Mouse (Mus musculus) midbrain, embryonic 16.5 days (tissue): ENCODE measurements around the gene Gas6. TPM values are rescaled to one million over a fixed set of nuclear protein-coding genes. Genes with fewer than 3 reads are reported as not detected.

Experiments used
- ATAC-seq: fragments of 200-750 bp; cut with Nextera tagmentation; 2 replicates; pipeline ENCODE4 v1.8.0; 2017; ENCODE audit warnings: moderate TSS enrichment
- H3K27ac ChIP-seq: fragments of 300-500 bp; sonication (generic); 2 replicates; pipeline ENCODE4 v1.5.1; 2014; ENCODE audit warnings: mild to moderate bottlenecking, low read length, mixed read lengths
- H3K27me3 ChIP-seq: fragments of 300-500 bp; sonication (generic); 2 replicates; pipeline ENCODE4 v1.6.1; 2014; ENCODE audit warnings: low read depth, low read length, mixed read lengths; ENCODE audit not compliant: control insufficient read depth, insufficient read depth
- H3K36me3 ChIP-seq: fragments of 300-500 bp; sonication (generic); 2 replicates; pipeline ENCODE4 v1.6.1; 2014; ENCODE audit warnings: mild to moderate bottlenecking, low read length, moderate library complexity, mixed read lengths; ENCODE audit not compliant: control insufficient read depth, insufficient read depth
- H3K4me1 ChIP-seq: fragments of 300-500 bp; sonication (generic); 2 replicates; pipeline ENCODE4 v1.6.1; 2014; ENCODE audit warnings: mild to moderate bottlenecking, low read length, mixed read lengths; ENCODE audit not compliant: control insufficient read depth, insufficient read depth
- H3K4me2 ChIP-seq: fragments of 300-500 bp; sonication (generic); 2 replicates; pipeline ENCODE4 v1.6.1; 2014; ENCODE audit warnings: mild to moderate bottlenecking, low read length, mixed read lengths
- H3K4me3 ChIP-seq: fragments of 300-500 bp; sonication (generic); 2 replicates; pipeline ENCODE4 v1.5.1; 2014; ENCODE audit warnings: low read depth, mild to moderate bottlenecking, low read length, moderate library complexity, mixed read lengths
- H3K9ac ChIP-seq: fragments of 300-500 bp; sonication (generic); 2 replicates; pipeline ENCODE4 v1.6.1; 2014; ENCODE audit warnings: low read depth, low read length, mixed read lengths
- H3K9me3 ChIP-seq: fragments of 300-500 bp; sonication (generic); replicated peaks from 2 replicates; pipeline ENCODE4 v1.6.1; 2014; ENCODE audit warnings: mild to moderate bottlenecking, low read length, mixed read lengths; ENCODE audit not compliant: control insufficient read depth, poor library complexity, severe bottlenecking
- WGBS: fragments of 180-500 bp; shearing (Covaris S2); extraction: QIAGEN DNeasy Blood & Tissue Kit; methylation state at CpG from one replicate; pipeline ENCODE4 v1.1.7; 2014; 5-methylcytosine and 5-hydroxymethylcytosine counted together
- polyA plus RNA-seq: library from polyadenylated mRNA; unstranded; fragments of >200 nt; fragmentation: Nextera tagmentation; extraction: Ambion mirVana; gene quantifications from 2 replicates; pipeline ENCODE4 v1.2.1, GENCODE M21; 2015

Gas6 gene
- polyA plus RNA-seq, 1 experiment from 2014 or later: 45.7 TPM

DNA sequence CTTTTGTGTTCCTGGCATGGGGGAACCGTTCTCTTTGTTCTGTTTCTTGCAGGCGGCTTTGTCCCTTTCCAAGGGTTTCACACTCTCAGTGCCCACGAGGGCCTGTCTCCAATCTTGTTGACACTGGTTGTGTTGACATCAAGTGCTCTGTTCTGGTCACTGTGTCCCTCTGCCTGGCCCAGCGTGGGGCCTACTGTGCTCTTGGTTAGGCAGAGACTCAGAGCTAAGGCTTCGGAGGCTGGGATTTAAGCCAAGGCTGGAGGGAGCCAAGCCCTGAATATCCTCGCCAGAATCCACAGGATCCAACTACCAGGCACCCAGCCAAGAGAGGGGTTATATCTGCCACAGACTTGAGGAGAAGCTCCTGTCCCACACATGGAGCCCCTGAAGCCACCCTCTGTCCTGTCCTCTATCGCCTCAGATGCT, 35.6 kb upstream of the Gas6 start:
- 64% methylated on average over 7 of the region's 7 CpGs for WGBS
- H3K27ac ChIP-seq: no peak overlapping the region
- ATAC-seq: peak; percentile 75

DNA sequence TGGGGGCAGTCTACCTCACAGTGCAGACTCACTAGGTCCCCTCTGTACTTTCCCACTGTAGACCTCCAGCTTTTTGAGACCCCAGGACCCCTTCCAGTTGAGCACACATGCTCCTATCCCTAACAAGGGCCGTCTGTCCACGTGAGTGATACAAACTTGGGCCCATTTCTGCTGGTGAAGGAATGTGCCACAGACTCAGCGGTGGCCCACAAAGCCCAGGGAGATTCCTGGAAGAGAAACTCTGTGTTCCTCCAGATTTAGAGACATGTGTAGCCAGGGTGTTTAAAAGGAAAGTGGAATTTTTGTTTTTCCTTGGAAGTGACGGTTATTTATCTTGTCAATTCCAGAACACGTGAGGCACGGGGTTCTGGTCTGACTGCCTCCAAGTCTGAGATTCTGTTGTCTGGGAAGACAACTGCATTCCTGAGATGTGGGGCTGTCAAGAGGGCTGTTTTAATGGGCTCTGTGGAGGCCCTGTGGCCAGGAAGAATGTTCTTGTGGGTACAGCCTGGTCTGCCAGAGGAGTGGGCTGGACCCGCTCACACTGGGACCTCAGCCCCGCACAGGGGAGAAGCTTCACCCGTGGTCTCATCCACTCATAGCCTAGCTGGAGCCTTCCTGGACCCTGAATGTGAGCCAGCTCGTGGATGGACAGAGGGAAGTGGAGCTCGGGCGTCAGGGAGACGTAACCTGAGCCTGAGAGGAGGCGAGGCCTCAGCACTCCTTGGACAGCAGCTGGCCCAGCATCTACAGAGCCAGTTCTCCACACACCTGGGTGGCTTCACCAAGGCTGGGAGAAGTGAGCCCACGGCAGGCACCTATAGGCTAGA, 34.9 kb upstream of the Gas6 start:
- Histone ChIP-seq H3K9ac (no peak overlapping the region), H3K4me3 (no peak overlapping the region), H3K4me1 (no peaks in the 10 kb centered on the region; the same call in 1 of the 2 replicates), H3K36me3 (no peaks in the 10 kb centered on the region), H3K9me3 (no peaks in the 10 kb centered on the region), H3K27me3 (no peaks in the 10 kb centered on the region), H3K27ac (no peak overlapping the region), H3K4me2 (no peak overlapping the region)
- ATAC-seq: no peak
- WGBS: 69% methylated on average over 15 of the region's 15 CpGs

More for the DNA sequence above, 35.6 kb upstream of the Gas6 start:
- Histone ChIP-seq H3K4me3 (no peak overlapping the region), H3K9me3 (no peaks in the 10 kb centered on the region), H3K36me3 (no peaks in the 10 kb centered on the region), H3K4me2 (no peak overlapping the region), H3K27me3 (no peaks in the 10 kb centered on the region), H3K4me1 (no peaks in the 10 kb centered on the region; the same call in 1 of the 2 replicates), H3K9ac (no peak overlapping the region)

DNA sequence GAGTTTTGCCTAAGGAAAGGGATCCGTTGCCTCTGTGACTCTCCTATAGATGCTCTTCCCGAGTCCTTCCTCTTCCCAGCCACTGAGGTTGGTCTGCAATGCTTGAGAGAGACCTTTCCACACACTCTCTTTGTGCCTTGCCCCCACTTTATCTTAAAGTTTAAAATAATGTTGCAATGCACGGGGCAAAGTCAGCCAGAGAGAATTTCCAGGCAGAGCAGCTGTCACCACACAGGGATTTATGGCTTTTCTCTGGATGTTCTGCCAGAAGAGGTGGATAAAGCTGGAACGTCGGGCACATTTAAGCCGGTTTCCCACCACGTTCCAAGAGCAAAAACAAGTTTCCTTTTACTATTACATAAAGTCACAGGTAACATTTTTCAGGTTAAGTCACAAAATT, 27.1 kb upstream of the Gas6 start:
- H3K4me3 ChIP-seq: no peak overlapping the region
- H3K27me3 ChIP-seq: no peaks in the 10 kb centered on the region; the same call in none of the 2 replicates
- H3K4me2 ChIP-seq: no peak overlapping the region
- H3K9ac ChIP-seq: no peak overlapping the region
- ATAC-seq: no peak
- H3K9me3 ChIP-seq: no peaks in the 10 kb centered on the region
- H3K27ac ChIP-seq: no peak overlapping the region
- H3K4me1 ChIP-seq: no peaks in the 10 kb centered on the region
- H3K36me3 ChIP-seq: no peaks in the 10 kb centered on the region
- 84% methylated on average over 7 of the region's 7 CpGs for WGBS

DNA sequence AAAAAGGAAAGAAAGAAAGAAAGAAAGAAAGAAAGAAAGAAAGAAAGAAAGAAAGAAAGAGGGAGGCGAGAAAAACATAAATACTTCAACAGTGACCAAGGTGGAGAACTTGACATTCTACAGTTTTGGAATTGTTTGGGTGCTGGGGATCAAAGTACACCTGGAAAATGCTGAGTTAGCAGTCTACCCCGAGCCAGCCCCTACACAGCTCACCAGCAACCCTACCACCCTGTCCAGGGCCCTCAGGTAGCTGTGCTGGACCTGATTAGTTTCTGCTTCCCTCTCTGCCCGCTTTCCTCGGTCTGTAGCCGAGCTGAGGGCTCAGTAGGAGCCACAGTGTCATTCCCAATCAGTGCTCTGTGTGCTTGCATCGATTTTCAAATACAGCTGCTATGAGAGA, 26.1 kb upstream of the Gas6 start:
- Histone ChIP-seq H3K9ac (no peak overlapping the region), H3K36me3 (no peaks in the 10 kb centered on the region), H3K27me3 (no peaks in the 10 kb centered on the region; the same call in none of the 2 replicates), H3K4me2 (no peak overlapping the region), H3K4me1 (no peaks in the 10 kb centered on the region), H3K4me3 (no peak overlapping the region), H3K27ac (no peak overlapping the region), H3K9me3 (no peaks in the 10 kb centered on the region)
- no peak for ATAC-seq
- WGBS: 66% methylated on average over 6 of the region's 6 CpGs

DNA sequence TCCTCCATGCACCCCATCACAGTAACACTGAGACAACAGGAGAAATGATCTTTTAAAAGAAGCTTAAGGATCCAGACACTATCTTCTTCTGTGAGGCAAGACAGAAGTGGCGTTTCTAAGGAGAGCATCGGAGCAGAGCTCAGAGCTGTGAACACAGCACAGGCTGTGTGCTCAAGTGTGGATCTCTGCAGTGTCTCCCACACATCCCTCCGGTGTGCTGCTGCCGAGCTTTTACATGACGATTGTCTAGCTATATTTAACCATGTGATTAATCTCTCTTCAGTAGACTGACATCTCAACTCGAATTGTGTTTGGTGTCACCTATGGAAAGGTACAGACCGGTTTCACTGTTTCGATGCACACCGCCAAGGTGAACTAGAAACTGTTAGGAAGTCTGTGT, 25.2 kb upstream of the Gas6 start:
- WGBS: 84% methylated on average over 9 of the region's 9 CpGs
- no peaks in the 10 kb centered on the region for H3K4me1 ChIP-seq

DNA sequence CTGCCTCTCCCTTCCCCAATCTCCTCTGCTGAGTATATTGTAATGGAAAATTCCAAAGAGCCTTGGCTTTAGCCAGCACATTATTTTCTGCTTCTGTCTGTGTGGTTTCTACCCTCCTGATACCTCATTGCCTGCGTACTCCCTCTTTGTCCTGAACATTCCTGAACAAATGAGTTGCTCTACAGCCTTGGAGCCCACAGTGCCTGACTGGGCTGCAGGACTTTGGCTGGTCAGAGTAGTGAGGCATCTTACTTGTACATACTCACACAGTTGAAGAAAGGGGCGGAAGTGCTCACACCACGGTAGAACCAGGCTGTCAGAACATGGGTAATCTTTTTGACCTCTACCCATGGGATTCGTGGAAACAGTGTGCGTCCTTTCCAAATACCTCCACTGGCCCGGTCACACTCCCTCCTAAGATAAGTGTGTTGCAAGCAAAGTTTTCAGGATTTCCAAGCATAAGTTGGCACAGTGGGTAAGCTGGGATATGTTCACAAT, 23.0 kb upstream of the Gas6 start:
- WGBS: 89% methylated on average over 6 of the region's 6 CpGs
- no peak overlapping the region for H3K27ac ChIP-seq

More for the DNA sequence above, 25.2 kb upstream of the Gas6 start:
- H3K36me3 ChIP-seq: no peaks in the 10 kb centered on the region
- no peak overlapping the region for H3K4me3 ChIP-seq
- H3K9me3 ChIP-seq: no peaks in the 10 kb centered on the region
- no peak for ATAC-seq
- no peak overlapping the region for H3K27ac ChIP-seq
- H3K9ac ChIP-seq: no peak overlapping the region
- H3K27me3 ChIP-seq: no peaks in the 10 kb centered on the region; the same call in none of the 2 replicates
- no peak overlapping the region for H3K4me2 ChIP-seq

DNA sequence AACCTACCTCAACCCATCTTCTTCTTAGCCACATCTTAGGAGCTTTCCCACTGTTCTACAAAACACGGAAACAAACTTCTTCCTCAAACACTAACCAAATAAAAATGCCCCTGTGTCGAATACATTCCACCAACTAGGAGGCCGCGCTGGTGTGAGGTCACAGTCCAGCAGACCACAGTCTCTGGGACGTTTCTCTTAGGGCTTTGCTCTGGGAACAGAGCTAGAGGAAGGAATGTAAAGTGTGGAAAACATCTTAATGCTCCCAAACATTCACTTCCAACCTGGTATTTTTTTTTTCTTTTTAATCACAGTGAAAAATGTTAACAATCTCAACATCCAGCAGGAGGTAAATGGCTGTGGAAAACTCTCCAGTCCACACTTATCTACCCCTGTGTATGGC, 22.4 kb upstream of the Gas6 start:
- Histone ChIP-seq H3K4me2 (no peak overlapping the region), H3K27me3 (no peaks in the 10 kb centered on the region), H3K27ac (no peak overlapping the region), H3K36me3 (no peaks in the 10 kb centered on the region), H3K4me1 (no peaks in the 10 kb centered on the region), H3K9ac (no peak overlapping the region), H3K9me3 (no peaks in the 10 kb centered on the region), H3K4me3 (no peak overlapping the region)
- WGBS: 82% methylated on average over 5 of the region's 5 CpGs
- no peak for ATAC-seq

More for the DNA sequence above, 23.0 kb upstream of the Gas6 start:
- Histone ChIP-seq H3K27me3 (no peaks in the 10 kb centered on the region), H3K4me1 (no peaks in the 10 kb centered on the region), H3K4me3 (no peak overlapping the region), H3K4me2 (no peak overlapping the region), H3K36me3 (no peaks in the 10 kb centered on the region), H3K9ac (no peak overlapping the region), H3K9me3 (no peaks in the 10 kb centered on the region)
- ATAC-seq: no peak

DNA sequence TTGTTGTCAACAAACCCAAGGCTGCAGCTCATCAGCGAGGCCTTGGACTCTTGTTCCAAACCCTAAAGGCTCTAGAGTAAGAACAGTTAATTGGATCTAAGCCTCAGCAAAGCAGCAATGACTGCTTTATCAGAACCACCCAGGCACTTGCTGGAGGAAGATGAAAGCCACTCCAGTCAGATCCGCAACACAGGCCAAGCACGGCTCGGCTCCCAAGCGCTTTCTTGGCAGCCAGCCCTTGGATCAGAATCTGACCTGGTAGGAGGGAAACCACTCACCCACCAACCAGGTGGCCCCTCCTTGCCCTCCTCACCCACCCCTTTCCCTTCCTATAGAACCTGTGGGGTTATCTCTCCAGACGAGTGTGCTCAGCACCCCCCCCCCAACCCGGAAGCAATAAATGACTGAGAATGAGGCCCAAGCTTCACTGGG, 21.7 kb upstream of the Gas6 start:
- H3K27me3 ChIP-seq: no peaks in the 10 kb centered on the region
- H3K4me2 ChIP-seq: no peak overlapping the region
- H3K9ac ChIP-seq: no peak overlapping the region
- no peak for ATAC-seq
- H3K27ac ChIP-seq: no peak overlapping the region
- H3K4me1 ChIP-seq: no peaks in the 10 kb centered on the region
- no peaks in the 10 kb centered on the region for H3K9me3 ChIP-seq
- H3K36me3 ChIP-seq: no peaks in the 10 kb centered on the region
- no peak overlapping the region for H3K4me3 ChIP-seq
- 69% methylated on average over 7 of the region's 7 CpGs for WGBS
